Mouse (Mus musculus) limb, embryonic 13.5 days (tissue): ENCODE data around the gene Bnipl. TPM values are rescaled to one million over a fixed set of nuclear protein-coding genes. Genes with fewer than 3 reads are reported as not detected.

Experiments
- polyA plus RNA-seq: library from polyadenylated mRNA; unstranded; fragments of >200 nt; fragmentation: Nextera tagmentation; extraction: Ambion mirVana; gene quantifications from 2 replicates; pipeline ENCODE4 v1.2.1, GENCODE M21; 2015

Bnipl gene
- polyA plus RNA-seq, 1 experiment from 2014 or later, result 2.5 TPM

Other genes starting within 250 kb of the Bnipl start
- 23.5 and 24.4 TPM in 2 replicates for gene Zfp687, start 235.7 kb downstream of the Bnipl start, polyA plus RNA-seq
- gene Psmd4, start 208.6 kb downstream of the Bnipl start, polyA plus RNA-seq, result 282 and 310 TPM in 2 replicates
- gene Pip5k1a, start 144.3 kb downstream of the Bnipl start, polyA plus RNA-seq, result 26.5 and 28.4 TPM in 2 replicates
- 216 and 217 TPM in 2 replicates for gene Vps72, start 140.2 kb downstream of the Bnipl start, polyA plus RNA-seq
- gene Tmod4, start 126.7 kb downstream of the Bnipl start, polyA plus RNA-seq, result 1.9 and 2.5 TPM in 2 replicates
- gene Scnm1, start 117.2 kb downstream of the Bnipl start, polyA plus RNA-seq, result 82.4 and 84.4 TPM in 2 replicates
- 19.1 and 19.6 TPM in 2 replicates for gene Lysmd1, start 117.1 kb downstream of the Bnipl start, polyA plus RNA-seq
- gene Tnfaip8l2, start 108.8 kb downstream of the Bnipl start, polyA plus RNA-seq, result 2.6 and 3.1 TPM in 2 replicates
- gene Sema6c, start 90.7 kb downstream of the Bnipl start, polyA plus RNA-seq, result 11.1 and 11.7 TPM in 2 replicates
- gene Gabpb2, start 33.3 kb downstream of the Bnipl start, polyA plus RNA-seq, result 11.5 and 12.5 TPM in 2 replicates
- 77.1 and 82.7 TPM in 2 replicates for gene Cdc42se1, start 22.5 kb downstream of the Bnipl start, polyA plus RNA-seq
- 15.1 and 17.1 TPM in 2 replicates for gene Mllt11, start 19.0 kb downstream of the Bnipl start, polyA plus RNA-seq
- 0.73 and 0.88 TPM in 2 replicates for gene Gm128, start 9.6 kb downstream of the Bnipl start, polyA plus RNA-seq
- gene Mindy1, start 30.2 kb upstream of the Bnipl start, polyA plus RNA-seq, result 38.1 and 41.2 TPM in 2 replicates
- 24.2 and 26.9 TPM in 2 replicates for gene Prune1, start 30.9 kb upstream of the Bnipl start, polyA plus RNA-seq
- gene Anxa9, start 56.0 kb upstream of the Bnipl start, polyA plus RNA-seq, result 2.0 and 2.5 TPM in 2 replicates
- gene Cers2, start 63.6 kb upstream of the Bnipl start, polyA plus RNA-seq, result 181 and 184 TPM in 2 replicates
- 47.2 and 53.0 TPM in 2 replicates for gene Setdb1, start 106.0 kb upstream of the Bnipl start, polyA plus RNA-seq
- gene 4930558C23Rik, start 151.6 kb upstream of the Bnipl start, polyA plus RNA-seq, result 0.28 TPM in 1 of 2 replicates, not detected in the other
- 53.5 and 56.1 TPM in 2 replicates for gene Arnt, start 183.2 kb upstream of the Bnipl start, polyA plus RNA-seq
- gene Ctsk, start 248.1 kb upstream of the Bnipl start, polyA plus RNA-seq, result 32.7 and 37.8 TPM in 2 replicates